Mouse (Mus musculus) lung, postnatal 0 days (tissue): ENCODE measurements around the gene Plppr1.

ENCODE experiments used
- CTCF ChIP-seq: IDR thresholded peaks from 2 replicates; pipeline ENCODE4 v1.5.1; 2016; ENCODE audit warnings: antibody characterized with exemption, mild to moderate bottlenecking
- EP300 ChIP-seq: IDR thresholded peaks from 2 replicates; pipeline ENCODE4 v1.6.1; 2016; ENCODE audit warnings: antibody characterized with exemption, mild to moderate bottlenecking, control low read depth

GRCm38 (mm10) chr4:49179471-49180181 lies 120.6 kb downstream of the Plppr1 start:
- no peak for TF ChIP-seq CTCF
- no peak for TF ChIP-seq EP300
